Mouse (Mus musculus): ENCODE measurements around the gene Creb3l2.

- no peak for TF ChIP-seq POLR2A (IDR thresholded peaks at IDR 0.05; ENCODE audit: borderline replicate concordance, low read depth, low read length)
- TF ChIP-seq CTCF (IDR thresholded peaks at IDR 0.05; ENCODE audit: low read depth, low read length), result no peak
Measured at GRCm38 (mm10) chr6:37283336-37283735, 158.6 kb downstream of the Creb3l2 start.
